ENCODE assay signal across 8 mouse cellular contexts in the genomic region with DNA sequence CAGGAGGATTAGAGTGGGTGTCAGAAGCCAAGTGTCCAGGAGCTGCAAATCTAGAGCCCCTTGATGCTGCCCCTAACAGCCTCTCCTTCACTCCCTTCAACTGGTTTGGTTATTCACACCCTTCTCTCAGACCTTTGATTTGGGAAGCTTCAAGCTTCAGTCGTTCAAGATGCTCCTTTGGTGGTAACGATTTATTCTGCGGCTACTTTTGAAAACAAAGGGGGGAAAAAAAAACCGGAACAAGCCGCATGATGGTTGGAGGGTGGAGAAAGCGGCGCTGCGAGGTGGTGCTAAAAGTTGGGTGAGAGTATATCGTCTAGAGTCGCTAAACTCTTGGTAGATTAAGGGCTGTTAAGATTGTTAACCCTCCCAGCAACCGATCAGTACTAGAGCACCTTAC. TPM values are rescaled to one million over a fixed set of nuclear protein-coding genes. Genes with fewer than 3 reads are reported as not detected.
DNase-seq lines count a peak whose midpoint lies in the region; ATAC-seq lines count a peak whose summit lies in the region.

No protein-coding gene starts in this region.

- DNase-seq in kidney, postnatal 25 days = no peak
- peak; percentile 38 for DNase-seq in adipocyte (ENCODE audit: low spot score)
- no peak for DNase-seq in left cerebral cortex, postnatal 10 days (ENCODE audit: extremely low spot score in 1 of 2, low spot score in 2 of 2)
- no peak for DNase-seq in urinary bladder, adult 2 months (ENCODE audit: low spot score)
- DNase-seq in kidney, adult 11 months = no peak

- no peak for ATAC-seq in kidney, embryonic 16.5 days (ENCODE audit: low FRiP score, low TSS enrichment)
- ATAC-seq in hindbrain, embryonic 15.5 days (ENCODE audit: low FRiP score, low read depth) = no peak
- no peak for ATAC-seq in midbrain, embryonic 15.5 days (replicated peaks)

- H3K27me3 ChIP-seq in kidney, embryonic 16.5 days (ENCODE audit: insufficient read depth, low read length) = no peaks in the 10 kb centered on the region
- H3K27me3 ChIP-seq in hindbrain, embryonic 15.5 days = peaks cover 45% of the 10 kb centered on the region
- H3K27me3 ChIP-seq in midbrain, embryonic 15.5 days (replicated peaks) = peaks cover 52% of the 10 kb centered on the region

- peak overlapping the region; percentile 96 for H3K4me2 ChIP-seq in kidney, embryonic 16.5 days (replicated peaks; ENCODE audit: low read depth, low read length)
- H3K4me2 ChIP-seq in hindbrain, embryonic 15.5 days = peak overlapping the region; percentile 88
- peak overlapping the region; percentile 95 for H3K4me2 ChIP-seq in midbrain, embryonic 15.5 days

- no peaks in the 10 kb centered on the region for H3K36me3 ChIP-seq in kidney, embryonic 16.5 days (ENCODE audit: insufficient read depth, low read length)
- H3K36me3 ChIP-seq in hindbrain, embryonic 15.5 days = no peaks in the 10 kb centered on the region
- no peaks in the 10 kb centered on the region for H3K36me3 ChIP-seq in midbrain, embryonic 15.5 days (replicated peaks)

- intact Hi-C loops in left cerebral cortex, postnatal 10 days (cut with DNase I) = no loop called here

- peaks cover 53% of the 10 kb centered on the region for H3K4me1 ChIP-seq in kidney, embryonic 16.5 days (ENCODE audit: insufficient read depth, low read length)
- H3K4me1 ChIP-seq in hindbrain, embryonic 15.5 days (replicated peaks) = peaks cover 20% of the 10 kb centered on the region
- H3K4me1 ChIP-seq in midbrain, embryonic 15.5 days = peaks cover 19% of the 10 kb centered on the region

- peak overlapping the region; percentile 78 for H3K4me3 ChIP-seq in kidney, embryonic 16.5 days (ENCODE audit: low read length)
- peak overlapping the region; percentile 52 for H3K4me3 ChIP-seq in hindbrain, embryonic 15.5 days
- peak overlapping the region; percentile 47 for H3K4me3 ChIP-seq in midbrain, embryonic 15.5 days

- peak overlapping the region; percentile 88 for H3K9ac ChIP-seq in kidney, embryonic 16.5 days (replicated peaks; ENCODE audit: low read length)
- 0 out of 2 replicates have a peak overlapping the region, but pooled peaks have one; percentile 22 for H3K9ac ChIP-seq in hindbrain, embryonic 15.5 days
- H3K9ac ChIP-seq in midbrain, embryonic 15.5 days = no peak overlapping the region

- peak overlapping the region; percentile 94 for H3K27ac ChIP-seq in kidney, embryonic 16.5 days (ENCODE audit: low read length)
- no peak overlapping the region for H3K27ac ChIP-seq in hindbrain, embryonic 15.5 days (replicated peaks)
- no peak overlapping the region for H3K27ac ChIP-seq in midbrain, embryonic 15.5 days

- WGBS in kidney, embryonic 16.5 days = 4% methylated on average over 11 of the region's 11 CpGs
- 5% methylated on average over 11 of the region's 11 CpGs for WGBS in hindbrain, embryonic 15.5 days
- 2% methylated on average over 11 of the region's 11 CpGs for WGBS in midbrain, embryonic 15.5 days

- H3K9me3 ChIP-seq in kidney, embryonic 16.5 days (ENCODE audit: low read length) = no peaks in the 10 kb centered on the region
- H3K9me3 ChIP-seq in hindbrain, embryonic 15.5 days = no peaks in the 10 kb centered on the region
- H3K9me3 ChIP-seq in midbrain, embryonic 15.5 days = no peaks in the 10 kb centered on the region

RNA-seq across cellular contexts. Expression of a gene that starts 3.5 kb away (rescaled TPM):
- polyA plus RNA-seq in kidney, embryonic 16.5 days (2015; fragmentation: Nextera tagmentation; extraction: Ambion mirVana) = 23.0 and 24.8 TPM in 2 replicates
- 2.1 and 2.3 TPM in 2 replicates for polyA plus RNA-seq in hindbrain, embryonic 15.5 days (2015; fragmentation: Nextera tagmentation; extraction: Ambion mirVana)
- polyA plus RNA-seq in midbrain, embryonic 15.5 days (2015; fragmentation: Nextera tagmentation; extraction: Ambion mirVana) = 1.3 and 1.4 TPM in 2 replicates
- total RNA-seq in left cerebral cortex, postnatal 10 days (2021) = 1 to 10 TPM; 3.8 to 4.8 TPM
- polyA plus RNA-seq in urinary bladder, adult 2 months (2012; rRNA removed) = 56.5 and 62.8 TPM in 2 replicates
